Mouse (Mus musculus): ENCODE data around the gene Ubash3b.

- TF ChIP-seq GATA1 (IDR thresholded peaks at IDR 0.05; ENCODE audit: borderline replicate concordance, low read length) = no peak
- no peak for TF ChIP-seq FLI1 (IDR thresholded peaks at IDR 0.05; ENCODE audit: low read length)
Measured at GRCm38 (mm10) chr9:41147203-41147842, 14.2 kb downstream of the Ubash3b start.

Measured in megakaryocyte, embryonic 14.5 days (primary cell).